ENCODE assay signal across 18 mouse cellular contexts in genomic region chr14:79765196-79765765, GRCm38 (mm10). TPM values are rescaled to one million over a fixed set of nuclear protein-coding genes. Genes with fewer than 3 reads are reported as not detected.
DNase-seq lines count a peak whose midpoint lies in the region.
"Had no signal": no experiment of that assay in that cellular context is flagged by ENCODE, and none has a peak within 500 bp of the region (broad histone marks: within the 10 kb centered on the region; RNA-seq: fewer than 3 reads in every experiment).

No protein-coding gene starts in this region.

- peak; percentile 27 to 35 for DNase-seq in cerebellum, postnatal 10 days
- DNase-seq in cerebellum, adult 8-10 months, result no peak
- DNase-seq in heart, adult 11 months, result peak; percentile 51
- no peak for DNase-seq in heart, adult 18-20 months
- DNase-seq in brain, adult 2 months (ENCODE audit: low read depth, low spot score), result peak; percentile 54
- DNase-seq in retina, embryonic 14.5 days (ENCODE audit: low spot score), result peak; percentile 69
- no peak for DNase-seq in natural killer cell, adult 2 months (ENCODE audit: low spot score in 2 of 2)
- DNase-seq: adrenal gland, adult 2 months; adrenal gland, postnatal 36 days; cerebellum, adult 9-11 months; gastrocnemius, postnatal 14 days; heart, postnatal 36 days; liver, postnatal 0 days; lung, postnatal 4 days; right cerebral cortex, postnatal 25 days; thymus, postnatal 14 days had no signal

RNA-seq across cellular contexts. Expression of gene Pcdh8, which starts 5.8 kb away (rescaled TPM):
- under 1 TPM in 1 of 2 experiments, not detected in 1; 0.20 TPM for total RNA-seq in heart, adult 18-20 months (2021)
- total RNA-seq: CH12.LX; gastrocnemius, postnatal 14 days; granulocyte monocyte progenitor cell, adult 5-6 weeks had no signal

Comparison
In these comparisons a context has a peak if more than half of its experiments do, and no peak if none do; other contexts are left out.
1. DNase-seq: peak in cerebellum, postnatal 10 days (2 of 2), heart, adult 11 months (single experiment), brain, adult 2 months (single experiment) and retina, embryonic 14.5 days (single experiment); none in cerebellum, adult 8-10 months (single experiment), heart, adult 18-20 months (0 of 2) and natural killer cell, adult 2 months (0 of 2).